Mouse (Mus musculus) erythroblast, embryonic 14.5 days (primary cell): ENCODE data around the gene Letm1.

Experiments
- GATA1 ChIP-seq: IDR thresholded peaks from 2 replicates; pipeline ENCODE4 v1.6.1; 2012; ENCODE audit warnings: low read length, inconsistent platforms, mixed read lengths
- TAL1 ChIP-seq: IDR thresholded peaks from 3 replicates; pipeline ENCODE4 v1.6.1; 2012; ENCODE audit warnings: low read length, inconsistent platforms, mixed read lengths

DNA sequence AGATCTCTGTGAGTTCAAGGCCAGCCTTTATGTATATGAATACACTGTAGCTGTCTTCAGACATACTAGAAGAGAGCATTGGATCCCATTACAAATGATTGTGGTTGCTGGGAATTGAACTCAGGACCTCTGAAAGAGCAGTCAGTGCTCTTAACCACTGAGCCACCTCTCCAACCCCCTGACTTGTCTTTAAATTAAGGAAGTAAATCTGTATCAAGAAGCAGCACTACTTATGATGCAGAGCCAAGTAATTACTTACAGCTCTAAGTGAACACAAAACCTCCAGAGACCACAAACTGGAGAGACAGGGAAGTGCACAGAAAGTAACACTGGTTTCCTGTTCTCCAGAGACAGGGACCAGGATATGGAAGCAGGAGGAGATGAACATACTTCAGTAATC, 5.4 kb downstream of the Letm1 start:
- TF ChIP-seq GATA1 (no peak), TAL1 (no peak)
